Mouse (Mus musculus): Measurements from ENCODE around the gene Them4. TPM values are rescaled to one million over a fixed set of nuclear protein-coding genes. Genes with fewer than 3 reads are reported as not detected.
A peak's percentile ranks its signal among the peaks of the same experiment; 100 is the strongest.

The Them4 gene
- total RNA-seq, 1 experiment from 2014 or later, result 9.9 TPM

DNA sequence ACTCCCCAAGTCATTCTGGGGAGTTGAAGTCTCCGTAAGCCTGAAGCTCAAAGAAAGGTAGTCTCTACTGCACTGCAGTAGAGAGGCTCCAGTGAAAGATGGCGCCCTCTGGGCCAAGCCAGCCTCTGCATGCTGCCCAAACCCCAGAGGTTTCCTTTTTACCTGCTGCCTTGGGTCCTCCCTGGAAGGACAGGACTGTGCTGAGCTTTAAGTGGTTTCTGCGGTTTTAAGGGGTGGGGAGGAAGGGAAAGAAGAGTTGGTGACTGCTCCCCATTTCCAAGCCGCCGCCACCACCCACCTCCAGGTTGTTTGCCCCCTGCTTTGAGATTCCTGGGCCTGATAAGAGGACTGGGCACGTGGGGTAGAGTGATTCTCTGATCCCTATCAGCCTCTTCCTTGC, 58.7 kb downstream of the Them4 start:
- no peak for DNase-seq

GRCm38 (mm10) chr3:94369709-94370108, 59.8 kb downstream of the Them4 start:
- DNase-seq, result peak; percentile 51

GRCm38 (mm10) chr3:94371637-94372036, 61.7 kb downstream of the Them4 start:
- peak; percentile 97 for DNase-seq

GRCm38 (mm10) chr3:94372038-94372437, 62.1 kb downstream of the Them4 start:
- DNase-seq, result no peak

DNA sequence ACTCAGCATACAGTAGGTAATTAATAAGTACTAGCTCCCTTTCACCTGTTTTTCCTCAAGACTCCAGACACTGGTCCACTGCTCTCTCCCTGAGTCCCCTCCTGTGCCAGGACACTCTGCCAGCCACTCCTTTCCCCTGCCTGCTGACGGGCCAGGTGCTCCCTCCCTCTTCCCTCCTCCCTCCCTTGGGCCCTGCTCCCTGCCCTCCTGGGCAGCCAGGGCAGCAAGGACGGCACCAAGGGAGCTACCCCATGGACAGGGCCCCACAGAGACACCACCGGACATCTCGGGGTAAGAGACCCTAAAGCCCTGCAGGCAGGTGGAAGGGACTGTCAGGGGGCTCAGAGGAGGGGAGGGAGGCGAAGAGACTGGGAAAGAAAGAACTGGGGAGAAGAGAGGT, 62.8 kb downstream of the Them4 start, which contains the start of gene Rorc:
Gene Rorc (plus strand): TSS at position 154 of the 400 bp plus-strand sequence.
- peak; percentile 86 for DNase-seq

DNA sequence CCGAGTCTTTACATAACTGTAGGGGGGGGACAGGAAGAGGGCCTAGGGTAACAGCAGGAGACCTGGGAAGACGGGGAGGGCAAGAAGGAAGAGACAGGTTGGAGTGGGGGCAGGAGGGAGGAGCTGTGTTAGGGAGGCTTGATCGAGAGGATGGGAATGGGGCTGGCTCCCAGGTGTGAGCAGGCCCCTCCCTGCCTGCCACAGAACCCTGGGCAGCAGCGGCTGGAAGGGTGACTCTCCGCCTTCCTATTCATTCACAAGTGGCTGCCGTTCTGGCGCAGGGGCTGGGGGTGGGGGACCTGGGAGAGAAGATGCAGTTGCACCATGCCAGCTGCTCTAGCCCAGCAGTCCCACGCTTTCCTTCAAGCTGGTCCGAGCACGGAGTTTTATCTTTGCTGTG, 63.2 kb downstream of the Them4 start:
- peak; percentile 39 for DNase-seq

- peak; percentile 81 for DNase-seq
Observed at GRCm38 (mm10) chr3:94373597-94374011, 63.7 kb downstream of the Them4 start.

- DNase-seq, result no peak
Observed at GRCm38 (mm10) chr3:94374636-94375035, 64.7 kb downstream of the Them4 start.

GRCm38 (mm10) chr3:94375146-94375545, 65.3 kb downstream of the Them4 start:
- peak; percentile 23 for DNase-seq

DNA sequence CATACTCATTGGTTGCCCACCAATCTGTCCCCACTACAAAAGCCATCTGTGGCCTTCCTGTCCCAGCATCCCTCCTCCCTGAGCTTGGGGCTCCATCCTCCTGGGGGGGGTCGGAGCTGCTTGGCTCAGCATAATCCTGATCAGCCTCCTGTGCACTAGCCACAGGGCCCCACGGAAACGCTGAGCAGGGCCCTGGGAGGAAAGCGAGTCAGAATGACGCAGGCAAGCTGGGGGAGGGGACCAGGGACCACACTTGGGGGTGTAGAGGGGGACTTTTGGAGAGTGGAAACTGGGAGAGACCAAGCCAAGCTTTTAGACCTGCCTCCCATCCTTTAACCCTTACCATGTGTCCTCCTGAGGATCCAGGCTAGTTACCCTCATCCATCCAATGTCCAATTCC, 66.0 kb downstream of the Them4 start:
- DNase-seq, result no peak

DNA sequence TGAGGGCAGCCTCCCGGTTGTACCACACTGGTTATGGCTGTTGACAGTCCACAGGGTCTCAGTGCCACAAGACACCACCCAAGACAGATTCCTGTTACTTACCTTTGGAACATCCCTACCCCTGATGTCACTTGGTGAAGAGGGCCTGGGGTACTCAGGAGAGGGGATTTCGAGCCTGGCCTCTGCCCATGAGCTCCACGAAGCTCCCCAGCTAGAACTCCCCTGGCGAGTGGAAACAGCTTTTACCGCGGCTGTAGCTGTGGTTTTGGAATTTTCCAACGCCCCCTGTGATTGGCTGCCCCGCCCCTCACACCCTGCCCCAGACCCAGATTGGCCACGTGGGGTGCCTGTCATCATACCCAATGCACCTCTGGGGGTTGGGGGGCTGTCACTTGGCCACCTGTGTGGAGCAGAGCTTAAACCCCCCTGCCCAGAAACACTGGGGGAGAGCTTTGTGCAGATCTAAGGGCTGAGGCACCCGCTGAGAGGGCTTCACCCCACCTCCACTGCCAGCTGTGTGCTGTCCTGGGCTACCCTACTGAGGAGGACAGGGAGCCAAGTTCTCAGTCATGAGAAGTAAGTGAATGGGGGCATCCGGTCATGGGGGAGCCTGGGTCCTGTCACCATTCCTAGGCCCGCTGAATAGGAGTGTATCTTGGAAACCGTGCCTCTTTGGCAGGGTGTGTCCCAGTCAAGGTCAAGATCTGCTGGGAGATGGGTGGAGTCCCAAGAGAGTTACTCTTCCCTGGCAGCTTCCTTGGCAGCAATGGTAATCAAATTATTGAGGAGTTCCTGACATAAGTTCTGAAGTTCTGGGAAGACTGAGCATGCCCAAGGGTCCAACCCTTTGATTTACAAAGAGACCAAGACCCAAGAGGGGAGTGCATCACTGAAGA, 67.4 kb downstream of the Them4 start:
- DNase-seq, result no peak

DNA sequence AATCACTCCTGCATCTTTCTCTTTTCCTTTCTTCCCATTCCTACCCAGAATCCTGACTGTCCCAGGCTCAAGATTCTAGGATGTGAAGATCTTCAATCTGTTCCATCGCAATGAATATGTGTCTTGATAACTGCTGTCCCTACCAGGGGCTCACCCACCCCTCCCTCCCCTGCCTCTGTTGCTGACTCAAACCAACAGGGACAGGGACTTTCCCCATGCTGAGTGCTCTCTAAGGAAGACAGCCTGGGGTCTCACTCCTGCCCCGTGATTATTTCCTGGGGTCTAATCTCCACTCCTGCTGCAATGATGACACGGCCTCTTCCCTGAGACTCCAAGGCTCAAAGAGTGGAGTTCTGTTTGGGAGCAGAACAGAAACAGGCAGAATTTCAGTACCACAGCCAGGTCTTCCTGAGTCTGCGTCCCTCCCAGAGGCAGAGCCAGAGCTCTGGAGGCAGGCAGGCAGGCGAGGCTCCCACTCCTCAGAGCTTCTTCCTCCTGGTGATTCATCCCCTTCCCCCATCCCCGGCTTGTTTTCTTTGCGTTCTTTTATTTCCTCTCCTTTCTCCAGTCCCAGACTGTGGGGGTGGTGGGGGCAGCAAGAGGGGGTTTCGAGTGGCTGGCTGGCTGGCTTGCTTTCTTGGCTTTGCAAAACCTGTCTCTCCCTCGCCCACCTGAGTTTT, 70.1 kb downstream of the Them4 start:
- no peak for DNase-seq

Other genes starting within 250 kb of the Them4 start
- not detected in 2 replicates for gene Gm10697, start 237.4 kb upstream of the Them4 start, total RNA-seq (2021)
- gene Gm10696, start 131.9 kb upstream of the Them4 start, total RNA-seq (2021), result not detected in 2 replicates
- not detected in 2 replicates for gene Gm5286, start 113.4 kb upstream of the Them4 start, total RNA-seq (2021)
- gene Gm4778, start 46.1 kb upstream of the Them4 start, total RNA-seq (2021), result not detected in 2 replicates
- not detected in 2 replicates for gene Them5, start 32.0 kb downstream of the Them4 start, total RNA-seq (2021)
- gene C2cd4d, start 52.3 kb downstream of the Them4 start, total RNA-seq (2021), result 0.41 and 0.56 TPM in 2 replicates
- 21.3 and 26.3 TPM in 2 replicates for gene Rorc, start 62.7 kb downstream of the Them4 start, total RNA-seq (2021)
- gene Lingo4, start 88.4 kb downstream of the Them4 start, total RNA-seq (2021), result 0.44 and 0.83 TPM in 2 replicates
- gene Tdrkh, start 103.2 kb downstream of the Them4 start, total RNA-seq (2021), result 10.7 and 10.9 TPM in 2 replicates
- 87.6 and 87.8 TPM in 2 replicates for gene Mrpl9, start 133.2 kb downstream of the Them4 start, total RNA-seq (2021)
- gene Oaz3, start 133.8 kb downstream of the Them4 start, total RNA-seq (2021), result not detected in 2 replicates
- gene Celf3, start 168.2 kb downstream of the Them4 start, total RNA-seq (2021), result 21.8 and 28.1 TPM in 2 replicates
- 4.0 and 4.4 TPM in 2 replicates for gene Riiad1, start 170.3 kb downstream of the Them4 start, total RNA-seq (2021)

Measured in adrenal gland, postnatal 14 days (tissue).